Mouse (Mus musculus) spleen, adult 2 months (tissue): ENCODE measurements around the gene Optc.

ENCODE experiments used
- CTCF ChIP-seq: fragments of 200-500 bp; IDR thresholded peaks from 2 replicates; pipeline ENCODE4 v1.5.1; 2011; ENCODE audit warnings: mild to moderate bottlenecking, inconsistent platforms; ENCODE audit not compliant: insufficient read depth, insufficient read length, insufficient replicate concordance; ENCODE audit errors: extremely low read depth
- POLR2A ChIP-seq: fragments of 200-500 bp; IDR thresholded peaks from 2 replicates; pipeline ENCODE4 v1.6.1; 2011; ENCODE audit warnings: low read depth, low read length, inconsistent platforms

DNA sequence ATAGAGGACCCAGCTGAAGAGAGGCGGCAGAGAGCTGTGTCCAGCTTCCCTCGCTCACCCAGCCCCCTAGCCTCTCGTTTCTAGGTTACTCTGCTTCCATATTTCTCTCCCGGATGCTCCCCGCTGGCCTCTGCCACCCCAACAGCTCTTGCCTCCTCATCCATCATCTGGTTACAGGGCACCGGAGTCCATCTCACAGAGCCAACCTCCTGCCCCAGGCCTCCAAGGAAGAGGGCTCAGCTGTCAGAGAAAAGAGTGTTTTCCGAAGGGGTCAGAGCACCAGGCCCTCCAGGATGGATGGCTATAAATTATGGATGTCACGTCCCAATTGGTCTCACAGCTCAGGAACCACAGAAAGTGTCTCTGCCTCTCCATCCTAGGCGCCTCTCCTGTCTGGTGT, 23.1 kb downstream of the Optc start:
- TF ChIP-seq CTCF (no peak), POLR2A (no peak)
